Mouse (Mus musculus): ENCODE measurements around the gene Cfap43.
A peak's percentile ranks its signal among the peaks of the same experiment; 100 is the strongest.

Gene Cfap43

DNA sequence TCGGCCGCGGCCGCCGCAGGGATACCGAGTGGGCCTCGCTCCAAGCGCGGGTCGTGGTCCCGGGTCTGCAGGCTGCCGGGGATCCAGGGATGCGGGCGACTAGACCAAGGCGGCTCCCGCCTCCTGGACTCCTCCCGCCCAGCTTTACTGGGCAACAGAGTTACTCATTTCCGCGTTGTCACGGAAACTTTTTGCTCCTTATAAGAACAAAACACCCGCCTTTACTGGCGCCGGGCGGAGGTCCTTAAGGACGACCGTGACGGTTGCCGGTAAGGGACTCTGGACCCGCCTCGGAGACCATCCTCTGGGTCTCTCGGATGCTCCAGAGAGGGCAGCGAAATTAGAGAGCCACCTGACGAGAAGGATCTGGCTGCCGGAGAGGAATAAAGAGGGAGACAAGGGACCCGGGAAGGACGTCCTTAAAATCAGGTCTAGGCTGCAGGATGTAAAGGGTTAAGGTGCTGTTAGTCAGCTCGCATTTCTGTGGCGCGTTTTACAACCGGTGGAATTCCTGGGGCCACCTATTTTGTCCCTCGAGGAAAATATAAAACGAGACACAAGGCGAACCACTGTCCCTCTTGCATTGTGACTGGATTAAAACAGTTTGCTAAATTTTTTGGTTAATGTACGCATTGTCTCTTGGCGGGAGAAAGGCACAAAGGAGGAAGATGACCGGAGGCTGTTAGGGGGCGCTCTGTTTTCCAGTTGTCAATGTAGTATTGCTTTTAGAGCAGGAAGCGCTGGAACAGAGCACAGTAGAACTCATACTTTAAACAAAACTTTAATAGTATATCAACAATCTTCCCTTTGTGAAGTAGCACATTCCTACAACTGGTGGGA is at the start of gene Cfap43, which contains the start of gene Itprip:
Cfap43 (minus strand) TSS at position 162 of the 840 bp plus-strand sequence.
Itprip (minus strand) TSS at position 174 of the 840 bp plus-strand sequence.
- DNase-seq: peak; percentile 83 to 89

- DNase-seq: no peak
Observed at GRCm38 (mm10) chr19:47958181-47958580, 39.1 kb upstream of the Cfap43 start.

DNA sequence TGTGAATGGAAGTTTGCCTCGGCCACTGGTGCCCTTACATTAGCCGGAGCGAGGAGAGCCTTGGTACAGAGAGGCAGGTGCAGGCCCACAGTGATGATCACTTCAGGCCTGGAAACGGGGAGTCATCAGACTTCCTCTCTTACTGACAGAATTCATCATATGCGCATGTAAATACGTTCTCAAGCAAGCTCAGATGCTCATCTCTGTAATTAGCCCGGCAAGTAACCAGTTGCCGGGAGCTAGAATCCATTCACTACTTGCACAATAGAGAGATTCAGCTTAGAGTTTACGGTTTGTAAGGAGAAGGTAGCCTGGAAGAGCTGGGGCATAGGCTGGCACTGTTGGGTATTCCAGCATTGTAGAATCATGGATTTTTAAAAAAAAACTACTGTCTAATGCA is 34.1 kb upstream of the Cfap43 start:
- DNase-seq: no peak

DNA sequence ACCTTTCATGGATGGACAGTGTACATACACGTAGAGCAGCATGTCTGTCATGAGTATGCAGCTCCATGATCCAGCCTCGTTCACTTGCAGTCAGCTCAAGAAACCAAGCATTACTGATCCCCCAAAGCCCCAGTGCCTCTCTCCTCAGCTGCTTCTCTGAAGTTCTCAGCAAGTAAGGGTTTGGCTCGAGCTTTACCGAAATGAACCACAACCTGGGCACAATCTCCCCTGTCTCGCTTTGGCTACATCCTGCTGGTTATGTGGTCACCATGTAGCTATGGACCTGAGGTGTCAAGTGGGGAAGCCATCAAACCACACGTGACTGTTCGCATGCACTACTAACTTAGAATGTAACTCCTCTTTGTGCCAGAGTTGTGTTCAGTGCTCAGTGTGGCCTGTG is 31.9 kb upstream of the Cfap43 start:
- DNase-seq: no peak

- DNase-seq: no peak
Observed at GRCm38 (mm10) chr19:47946821-47947465, 27.9 kb upstream of the Cfap43 start.

DNA sequence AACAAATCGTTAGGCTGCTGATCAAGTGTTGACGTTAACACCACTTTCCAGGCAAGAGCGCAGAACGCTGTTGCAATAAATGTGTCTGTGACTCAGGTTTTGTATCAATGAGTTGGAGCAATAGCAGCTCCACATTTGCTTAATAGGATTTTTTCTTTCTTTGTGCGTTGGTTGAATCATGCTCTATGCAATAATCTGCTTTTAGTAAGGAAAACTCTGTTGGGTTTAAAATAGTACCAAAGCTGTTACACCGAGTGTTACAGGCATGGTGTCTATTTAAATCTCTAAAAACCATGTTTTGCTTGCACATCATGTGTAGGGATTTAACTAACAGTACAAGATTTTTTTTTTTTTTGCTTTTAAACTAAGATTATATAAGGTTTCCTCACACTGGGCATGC is 20.3 kb upstream of the Cfap43 start:
- no peak for DNase-seq

GRCm38 (mm10) chr19:47937443-47938406 is 18.6 kb upstream of the Cfap43 start, which contains the start of gene Cfap58:
TSS of gene Cfap58 (plus strand) at chr19:47937675.
- DNase-seq: peak; percentile 52 to 77

- no peak for DNase-seq
Observed at GRCm38 (mm10) chr19:47936938-47937337, 17.9 kb upstream of the Cfap43 start.

GRCm38 (mm10) chr19:47936490-47936889 is 17.4 kb upstream of the Cfap43 start:
- DNase-seq: no peak

- DNase-seq: no peak
Observed at GRCm38 (mm10) chr19:47935530-47935929, 16.4 kb upstream of the Cfap43 start.

DNA sequence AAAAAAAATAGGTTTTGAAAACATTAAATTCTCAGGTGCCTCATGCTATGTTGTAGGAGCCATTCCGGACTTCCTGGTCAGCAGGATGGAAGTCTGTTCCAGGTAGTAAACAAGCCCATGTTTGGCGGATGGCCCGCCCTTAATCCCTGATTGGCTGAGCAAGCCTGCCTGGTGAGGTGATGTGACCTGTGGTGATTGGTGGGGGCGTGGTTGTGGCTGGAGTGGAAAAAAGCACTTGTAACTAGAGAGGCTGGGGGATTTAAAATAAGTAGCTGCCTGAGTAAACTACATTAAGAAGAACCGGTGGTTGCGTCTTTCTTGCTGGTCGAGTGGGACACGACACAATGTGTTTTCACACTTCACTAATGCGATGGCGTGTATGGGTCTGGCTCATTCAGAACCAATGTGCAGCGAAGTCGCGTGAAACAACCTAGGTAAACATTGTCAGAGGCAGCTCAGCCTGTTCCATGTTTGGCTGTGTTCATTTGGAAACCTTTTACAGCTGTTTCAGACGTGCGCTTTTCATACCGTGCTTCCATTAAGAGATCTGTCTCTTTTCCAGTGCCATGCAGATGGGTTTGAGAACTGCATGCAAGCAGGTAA is 15.7 kb upstream of the Cfap43 start:
- DNase-seq: no peak

- DNase-seq: no peak
Observed at GRCm38 (mm10) chr19:47934146-47934545, 15.1 kb upstream of the Cfap43 start.

DNA sequence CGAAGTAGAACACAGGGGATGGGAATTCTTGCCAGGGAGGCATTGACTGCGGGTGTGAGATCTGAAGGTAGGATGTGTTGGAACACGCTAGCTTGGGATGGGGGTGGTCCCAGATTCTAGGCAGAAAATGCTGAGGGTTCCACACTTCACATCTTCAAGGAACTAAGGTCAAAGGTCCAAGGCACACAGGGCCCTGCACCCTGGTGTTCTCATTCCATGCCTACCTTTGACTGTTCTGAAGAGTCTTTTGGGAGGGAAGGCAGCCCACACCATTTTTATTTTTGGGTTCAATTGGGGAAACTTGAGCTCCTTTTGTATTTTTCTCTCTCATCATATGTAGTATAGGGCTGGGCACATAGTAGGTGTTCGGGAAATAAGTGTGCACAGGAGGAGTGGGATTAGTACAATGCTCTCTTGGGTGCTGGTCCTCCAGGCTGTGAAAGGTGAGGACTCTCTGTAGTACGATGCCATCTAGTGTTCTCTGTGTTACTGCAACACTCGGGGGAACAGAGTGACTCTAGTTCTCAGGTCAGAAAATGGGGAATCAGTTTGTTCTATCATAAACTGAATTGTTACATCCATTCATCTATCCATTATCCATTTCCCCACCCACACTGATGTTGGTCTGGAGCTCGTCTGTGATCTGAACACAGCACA is 13.0 kb upstream of the Cfap43 start:
- peak; percentile 47 to 55 for DNase-seq

DNA sequence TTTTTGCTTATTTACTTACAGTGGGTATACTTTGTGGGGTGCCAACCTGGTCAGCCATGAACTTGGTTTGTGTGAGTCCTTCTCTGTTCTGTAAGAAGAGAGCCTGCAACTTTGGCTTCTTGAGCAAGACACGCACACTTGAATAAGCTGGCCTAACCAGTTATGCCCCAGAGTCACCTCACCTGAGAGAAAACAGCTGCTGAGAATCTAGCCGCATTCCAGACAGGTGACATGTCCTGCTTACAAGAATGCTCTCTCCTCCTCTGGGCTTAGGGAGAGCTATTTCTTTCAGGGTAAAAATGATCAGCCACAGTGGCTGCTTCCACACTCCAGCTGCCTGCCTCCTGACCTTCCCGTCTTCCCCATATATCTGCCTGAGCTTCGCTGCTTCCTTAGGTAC is 10.0 kb upstream of the Cfap43 start:
- DNase-seq: no peak

- no peak for DNase-seq
Observed at GRCm38 (mm10) chr19:47927032-47927431, 7.9 kb upstream of the Cfap43 start.

- DNase-seq: peak; percentile 56 to 83
Observed at GRCm38 (mm10) chr19:47925819-47926218, 6.7 kb upstream of the Cfap43 start.

DNA sequence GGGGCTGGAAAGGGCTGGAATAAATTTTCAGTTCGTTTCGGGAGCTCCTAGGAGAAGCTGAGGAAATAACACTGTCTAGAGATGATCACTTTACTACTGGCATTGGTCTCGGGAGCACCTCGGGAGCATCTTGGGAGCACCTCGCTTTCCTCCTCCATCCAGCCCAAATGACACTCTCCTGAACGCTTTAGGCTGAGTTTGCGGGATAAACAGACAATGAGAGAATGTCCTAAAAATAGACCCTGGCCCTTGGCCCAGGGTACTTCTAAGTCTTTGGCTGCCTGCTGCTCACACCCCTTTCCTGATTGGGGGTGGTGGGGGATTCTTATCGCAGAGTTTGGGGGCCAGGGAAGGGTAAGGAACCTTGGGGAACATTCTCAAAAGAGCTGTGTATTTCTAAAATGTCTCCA is 884 bp upstream of the Cfap43 start:
- peak; percentile 54 to 72 for DNase-seq

GRCm38 (mm10) chr19:47918455-47919101 is 509 bp downstream of the Cfap43 start:
- no peak for DNase-seq

DNA sequence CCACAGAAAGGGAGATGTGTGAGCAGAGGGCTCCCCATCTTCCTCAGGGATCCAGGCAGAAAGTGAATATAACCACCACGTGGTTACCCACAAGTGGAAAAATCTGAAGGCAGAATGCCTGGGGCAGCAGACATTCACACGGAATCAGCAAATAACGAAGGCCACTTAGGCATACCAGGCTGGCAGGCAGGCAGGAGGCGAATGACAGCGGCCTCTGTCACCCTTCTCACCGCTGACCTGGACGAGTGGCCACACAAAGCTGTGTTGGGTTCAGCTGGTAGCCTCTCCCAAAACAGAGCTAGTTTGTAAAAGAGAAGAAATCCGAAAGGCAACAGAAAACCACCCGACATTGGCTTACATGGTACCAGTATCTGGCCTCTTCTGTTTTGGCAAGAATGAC is 1.1 kb downstream of the Cfap43 start:
- DNase-seq: no peak

DNA sequence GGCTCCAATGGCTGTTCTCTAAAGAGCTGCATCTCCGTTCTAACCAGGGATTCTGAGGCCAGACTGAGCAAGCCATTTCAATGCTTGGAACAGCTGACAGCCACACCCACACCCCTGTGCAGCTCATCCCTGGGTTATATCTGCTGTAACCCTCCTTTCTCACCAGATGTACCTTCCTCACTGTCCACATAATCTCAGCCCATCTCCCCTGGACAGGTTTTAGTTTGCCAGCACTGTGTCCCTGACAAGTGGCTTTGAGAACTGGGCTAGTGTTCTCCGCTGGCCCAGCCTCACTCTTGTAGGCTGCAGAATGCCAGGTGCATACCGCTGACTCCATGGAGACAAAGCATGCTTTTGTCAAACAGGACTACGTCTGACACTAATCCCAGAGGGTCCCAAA is 1.7 kb downstream of the Cfap43 start:
- DNase-seq: no peak

- no peak for DNase-seq
Observed at GRCm38 (mm10) chr19:47915251-47915650, 3.8 kb downstream of the Cfap43 start.
